Mouse (Mus musculus): ENCODE results near the gene Srrd. TPM values are rescaled to one million over a fixed set of nuclear protein-coding genes. Genes with fewer than 3 reads are reported as not detected.
"Not testable (repeated sequence)": the region's sequence is repeated elsewhere in the genome, so short reads cannot be mapped to it uniquely, and the experiment has no call there.

Gene Srrd
- total RNA-seq, 1 experiment from 2014 or later, result 20.0 TPM

GRCm38 (mm10) chr5:112321376-112321775 lies 21.5 kb downstream of the Srrd start:
- ATAC-seq (replicated peaks; ENCODE audit: low read depth, poor library complexity, severe bottlenecking), result no peak

- no peak for ATAC-seq (replicated peaks; ENCODE audit: low read depth, poor library complexity, severe bottlenecking)
These were observed 21.9 kb downstream of the Srrd start for GRCm38 (mm10) chr5:112320936-112321335.

- no peak for ATAC-seq (replicated peaks; ENCODE audit: low read depth, poor library complexity, severe bottlenecking)
These were observed 22.5 kb downstream of the Srrd start for GRCm38 (mm10) chr5:112320379-112320778.

- not testable (repeated sequence) for ATAC-seq (replicated peaks; ENCODE audit: low read depth, poor library complexity, severe bottlenecking)
These were observed 23.5 kb downstream of the Srrd start for GRCm38 (mm10) chr5:112319343-112319742.

GRCm38 (mm10) chr5:112317328-112317727 lies 25.5 kb downstream of the Srrd start:
- 0 out of 2 replicates have a peak, but pooled peaks have one; percentile 9 for ATAC-seq (replicated peaks; ENCODE audit: low read depth, poor library complexity, severe bottlenecking)

- no peak for ATAC-seq (replicated peaks; ENCODE audit: low read depth, poor library complexity, severe bottlenecking)
These were observed 26.4 kb downstream of the Srrd start for GRCm38 (mm10) chr5:112316468-112316867.

- ATAC-seq (replicated peaks; ENCODE audit: low read depth, poor library complexity, severe bottlenecking), result no peak
These were observed 29.5 kb downstream of the Srrd start for GRCm38 (mm10) chr5:112313222-112313885.

GRCm38 (mm10) chr5:112305842-112306241 lies 37.0 kb downstream of the Srrd start:
- no peak for ATAC-seq (replicated peaks; ENCODE audit: low read depth, poor library complexity, severe bottlenecking)

- no peak for ATAC-seq (replicated peaks; ENCODE audit: low read depth, poor library complexity, severe bottlenecking)
These were observed 40.5 kb downstream of the Srrd start for GRCm38 (mm10) chr5:112302310-112302709.

GRCm38 (mm10) chr5:112301694-112302093 lies 41.1 kb downstream of the Srrd start:
- ATAC-seq (replicated peaks; ENCODE audit: low read depth, poor library complexity, severe bottlenecking), result peak; percentile 27; the same call in 1 of the 2 replicates

- ATAC-seq (replicated peaks; ENCODE audit: low read depth, poor library complexity, severe bottlenecking), result no peak
These were observed 42.0 kb downstream of the Srrd start for GRCm38 (mm10) chr5:112300721-112301308.

GRCm38 (mm10) chr5:112300112-112300511 lies 42.7 kb downstream of the Srrd start:
- ATAC-seq (replicated peaks; ENCODE audit: low read depth, poor library complexity, severe bottlenecking), result no peak

- ATAC-seq (replicated peaks; ENCODE audit: low read depth, poor library complexity, severe bottlenecking), result no peak
These were observed 43.4 kb downstream of the Srrd start for GRCm38 (mm10) chr5:112299399-112299798.

- ATAC-seq (replicated peaks; ENCODE audit: low read depth, poor library complexity, severe bottlenecking), result peak; percentile 12; the same call in 1 of the 2 replicates
These were observed 44.4 kb downstream of the Srrd start for GRCm38 (mm10) chr5:112298226-112298988.

- no peak for ATAC-seq (replicated peaks; ENCODE audit: low read depth, poor library complexity, severe bottlenecking)
These were observed 45.6 kb downstream of the Srrd start for GRCm38 (mm10) chr5:112297257-112297656.

GRCm38 (mm10) chr5:112296404-112297181 lies 46.2 kb downstream of the Srrd start:
- peak; percentile 26 for ATAC-seq (replicated peaks; ENCODE audit: low read depth, poor library complexity, severe bottlenecking)

- no peak for ATAC-seq (replicated peaks; ENCODE audit: low read depth, poor library complexity, severe bottlenecking)
These were observed 47.3 kb downstream of the Srrd start for GRCm38 (mm10) chr5:112295564-112295963.

- ATAC-seq (replicated peaks; ENCODE audit: low read depth, poor library complexity, severe bottlenecking), result no peak
These were observed 47.7 kb downstream of the Srrd start for GRCm38 (mm10) chr5:112295162-112295561.

GRCm38 (mm10) chr5:112294696-112295095 lies 48.1 kb downstream of the Srrd start:
- ATAC-seq (replicated peaks; ENCODE audit: low read depth, poor library complexity, severe bottlenecking), result no peak

- no peak for ATAC-seq (replicated peaks; ENCODE audit: low read depth, poor library complexity, severe bottlenecking)
These were observed 49.0 kb downstream of the Srrd start for GRCm38 (mm10) chr5:112293800-112294199.
